Mouse (Mus musculus): Measurements from ENCODE around the gene 5430427O19Rik.

Gene 5430427O19Rik

DNA sequence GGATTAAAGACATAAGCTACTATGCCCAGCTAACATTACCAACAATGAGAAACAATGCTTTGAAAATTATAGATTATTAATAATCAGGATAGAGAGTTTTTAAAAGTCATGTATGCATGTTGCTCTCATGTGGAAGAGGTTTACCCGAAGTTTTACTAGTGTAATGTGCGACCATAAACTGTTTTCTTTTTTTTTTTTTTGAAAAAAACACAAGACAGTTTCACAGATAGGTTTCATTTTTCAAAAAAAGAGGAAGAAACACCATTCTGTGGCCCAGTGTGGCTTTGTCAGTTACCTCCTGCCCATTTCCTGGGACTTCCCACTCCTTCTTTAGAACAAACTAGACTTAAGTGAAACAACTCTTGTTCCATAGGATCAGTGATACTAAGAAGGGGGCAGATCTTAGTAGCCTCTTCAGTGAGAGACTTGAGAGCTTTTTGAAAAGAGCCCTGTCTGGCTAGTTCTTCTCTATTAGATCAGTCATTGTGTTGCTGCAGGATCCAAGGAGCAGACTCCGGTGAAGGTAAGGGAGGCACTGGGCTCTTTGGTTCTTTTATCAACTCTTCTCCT, at the start of gene 5430427O19Rik:
Gene 5430427O19Rik (plus strand): TSS at position 441 of the 570 bp plus-strand sequence.
- no peak for DNase-seq (ENCODE audit: low spot score in 2 of 2)

DNA sequence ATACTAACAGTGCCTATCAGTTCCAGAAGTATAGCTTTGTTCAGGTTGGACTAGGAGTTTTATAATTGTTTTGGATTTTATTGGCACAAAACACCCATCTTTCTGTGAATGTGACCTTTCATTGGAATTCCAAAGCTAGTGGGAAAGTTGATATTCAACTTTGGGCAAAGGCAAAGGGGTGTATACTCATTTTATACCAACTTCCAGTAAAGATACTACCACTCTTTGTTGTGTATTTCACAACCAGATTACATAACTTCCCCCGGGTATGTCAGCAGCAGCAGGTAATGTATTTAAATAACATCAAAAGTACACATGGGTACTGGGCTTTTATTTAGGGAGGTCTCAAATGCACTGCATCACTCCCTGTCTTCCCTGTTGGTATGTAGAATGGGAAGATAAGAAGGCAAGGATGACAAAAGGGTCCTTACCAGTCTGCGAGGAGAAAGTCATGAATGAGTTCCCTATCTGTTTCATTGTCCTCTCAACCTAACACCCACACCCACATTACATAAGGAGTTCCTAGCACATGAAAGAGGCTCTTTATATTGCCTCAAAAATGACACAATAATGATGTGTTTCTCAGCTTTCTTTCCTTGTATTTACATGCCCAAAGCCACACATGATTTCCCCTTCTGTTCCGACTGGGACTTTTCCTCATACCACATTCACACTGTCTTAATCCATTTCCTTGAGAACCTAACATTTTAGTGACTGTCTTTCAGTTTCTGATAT, 42.3 kb upstream of the 5430427O19Rik start:
- no peak for DNase-seq (ENCODE audit: low spot score in 2 of 2)

DNA sequence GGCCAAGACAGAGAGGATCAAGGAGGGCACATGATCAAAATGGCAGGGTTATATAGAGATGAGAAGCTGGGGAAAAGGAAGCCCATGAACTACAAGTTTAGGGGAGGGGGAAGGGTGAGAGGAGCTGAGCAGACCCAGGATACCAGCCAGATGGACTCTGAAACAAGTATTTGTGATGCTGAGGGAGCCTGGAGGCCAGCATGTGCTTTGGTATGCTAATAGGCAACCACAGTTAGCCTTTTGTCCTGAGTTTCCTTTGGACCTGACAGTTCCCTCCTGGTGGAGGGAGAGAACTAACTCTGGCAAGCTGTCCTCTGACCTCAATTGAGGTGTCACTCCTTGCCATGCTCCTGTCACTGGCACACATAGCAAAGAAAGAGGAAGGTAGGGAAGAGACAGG, 41.2 kb upstream of the 5430427O19Rik start:
- no peak for DNase-seq (ENCODE audit: low spot score in 2 of 2)

DNA sequence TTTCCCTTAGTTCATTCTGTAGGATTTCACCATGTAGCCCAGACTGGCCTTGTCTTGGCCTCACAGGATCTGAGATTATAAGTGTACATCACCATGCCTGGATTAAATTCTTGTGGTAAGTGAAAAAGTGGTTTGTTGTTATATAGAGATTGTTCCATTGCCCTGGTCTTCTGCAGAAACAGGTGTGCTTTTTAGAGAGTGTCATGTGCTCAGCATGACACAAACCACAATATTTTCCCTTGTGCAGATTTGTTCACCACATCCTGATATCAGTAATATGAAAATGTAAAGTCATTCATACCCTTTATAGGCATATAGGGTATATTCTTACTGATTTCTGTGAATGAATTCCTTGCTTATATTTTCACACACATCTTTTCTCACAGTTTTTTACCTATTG, 31.0 kb upstream of the 5430427O19Rik start:
- DNase-seq (ENCODE audit: low spot score in 2 of 2), result no peak

DNA sequence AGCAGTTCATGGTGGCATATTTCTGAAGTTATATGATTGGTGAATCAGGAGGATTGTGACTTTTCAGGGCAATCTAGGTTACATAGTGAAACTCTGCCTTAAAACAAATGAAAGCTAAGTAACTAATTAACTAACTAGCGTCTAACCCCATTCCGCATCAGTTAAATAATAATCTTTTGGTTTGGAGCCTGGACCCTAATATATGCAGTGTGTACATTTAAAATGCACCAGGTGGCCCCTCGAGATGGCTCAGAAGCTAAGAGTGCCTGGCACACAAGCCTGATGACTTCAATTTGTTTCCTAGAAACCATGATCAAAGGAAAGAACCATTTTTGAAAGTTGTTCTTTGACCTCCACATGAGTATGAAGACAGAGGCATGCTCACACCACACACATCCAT, 14.2 kb upstream of the 5430427O19Rik start:
- DNase-seq (ENCODE audit: low spot score in 2 of 2), result no peak

DNA sequence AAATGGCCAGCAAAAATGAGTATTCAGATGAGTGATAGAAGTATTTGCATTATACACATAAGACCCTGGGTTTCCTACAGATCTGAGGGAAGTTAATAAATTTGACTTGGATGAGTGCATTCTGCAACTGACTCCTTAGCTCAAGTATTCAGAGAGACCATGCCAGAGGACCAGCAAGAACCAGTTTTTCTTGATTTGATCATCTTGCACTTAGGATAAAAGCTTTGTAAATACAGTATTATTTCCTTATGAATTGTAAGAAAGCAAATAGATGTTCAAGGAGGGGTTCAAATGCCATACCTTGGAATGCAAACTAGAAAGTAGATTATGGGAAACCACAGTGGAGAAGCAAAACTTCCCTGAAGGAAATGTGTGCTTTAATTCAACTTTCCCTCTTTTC, 13.0 kb upstream of the 5430427O19Rik start:
- DNase-seq (ENCODE audit: low spot score in 2 of 2), result no peak

DNA sequence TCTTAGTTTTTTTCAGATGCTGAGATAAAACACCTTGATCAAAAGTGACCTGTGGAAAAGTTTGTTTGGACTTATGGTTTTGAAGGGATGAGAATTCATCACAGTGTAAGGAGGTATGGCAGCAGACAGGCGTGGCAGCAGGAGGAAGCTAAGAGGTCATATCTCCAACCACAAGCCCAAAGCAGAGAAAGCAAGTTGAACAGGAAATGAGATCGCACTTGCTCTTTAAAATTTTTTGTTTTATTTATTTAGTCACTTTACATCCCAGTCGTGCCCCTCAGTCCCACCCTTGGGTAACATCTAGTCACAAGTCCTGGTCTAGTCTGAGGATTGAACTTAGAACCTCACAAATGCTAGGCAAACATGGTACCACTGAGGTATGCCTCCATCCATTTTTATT, 2.1 kb upstream of the 5430427O19Rik start:
- DNase-seq (ENCODE audit: low spot score in 2 of 2), result no peak

DNA sequence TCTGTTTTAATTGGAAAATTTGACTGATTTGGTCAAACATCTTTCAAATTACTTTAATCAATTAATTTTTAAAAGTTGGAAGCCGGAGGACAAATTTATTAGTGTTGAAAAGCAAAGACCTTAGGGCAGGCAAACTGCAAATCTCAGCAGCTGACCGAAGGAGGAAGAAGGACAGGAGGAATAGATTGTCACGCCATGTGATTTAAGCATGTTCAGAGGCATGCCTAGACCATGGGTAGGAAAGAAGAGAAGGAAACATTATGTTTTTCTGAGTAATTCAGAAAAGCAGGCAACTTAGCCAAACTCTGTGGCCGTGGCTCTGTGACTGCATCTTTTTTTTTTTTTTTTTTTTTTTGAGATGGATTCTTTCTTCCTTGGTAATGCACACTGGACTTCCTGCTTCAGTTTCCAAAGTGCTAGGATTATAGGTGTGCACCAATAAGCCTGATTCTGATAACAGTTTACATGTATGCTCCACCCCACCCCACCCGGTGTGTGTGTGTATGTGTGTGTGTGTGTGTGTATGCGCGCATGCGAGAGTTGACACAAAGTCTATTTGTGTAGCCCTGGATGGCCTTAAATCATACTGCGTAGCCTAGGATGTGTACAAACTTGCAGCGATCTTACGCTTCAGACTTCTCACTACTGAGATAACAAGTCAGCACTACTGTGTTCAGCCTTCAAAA, 1.4 kb downstream of the 5430427O19Rik start:
- DNase-seq (ENCODE audit: low spot score in 2 of 2), result no peak

DNA sequence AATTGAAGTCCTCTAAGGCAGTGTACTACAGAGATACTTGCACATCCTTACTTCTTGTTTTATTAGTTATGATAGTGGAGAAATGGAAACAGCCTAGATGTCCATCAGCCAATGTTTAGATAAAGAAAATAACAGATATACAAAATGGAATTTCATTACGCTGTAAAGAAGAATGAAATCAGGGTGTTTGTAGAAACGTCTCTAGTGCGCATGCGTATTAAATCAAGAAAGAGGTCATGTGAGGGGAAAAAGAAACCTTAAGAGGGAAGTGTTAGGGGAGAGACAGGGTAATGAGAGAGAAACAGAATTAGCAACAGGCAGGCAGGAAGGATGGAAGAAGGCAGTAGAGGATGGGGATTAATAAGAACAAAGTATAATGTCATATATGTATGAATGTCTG, 4.2 kb downstream of the 5430427O19Rik start:
- DNase-seq (ENCODE audit: low spot score in 2 of 2), result no peak

DNA sequence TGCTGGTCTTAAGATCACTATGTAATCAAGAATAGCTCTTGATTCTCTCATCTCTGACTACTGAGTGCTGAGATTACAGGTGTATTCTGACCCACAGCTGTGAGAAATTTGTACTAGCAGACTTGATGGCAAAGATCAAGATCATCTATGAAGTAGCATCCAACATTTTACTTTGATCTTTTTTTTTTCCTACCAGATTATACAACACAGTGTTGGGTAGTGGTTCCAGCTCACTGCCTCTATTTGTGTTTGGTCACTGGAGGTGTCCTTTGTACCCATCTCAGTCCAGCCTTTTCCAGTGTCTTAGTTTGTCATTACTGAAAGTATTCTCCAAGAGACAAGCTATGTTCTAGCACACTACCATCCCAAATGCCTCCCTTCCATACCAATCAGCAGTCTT, 5.8 kb downstream of the 5430427O19Rik start:
- DNase-seq (ENCODE audit: low spot score in 2 of 2), result no peak

DNA sequence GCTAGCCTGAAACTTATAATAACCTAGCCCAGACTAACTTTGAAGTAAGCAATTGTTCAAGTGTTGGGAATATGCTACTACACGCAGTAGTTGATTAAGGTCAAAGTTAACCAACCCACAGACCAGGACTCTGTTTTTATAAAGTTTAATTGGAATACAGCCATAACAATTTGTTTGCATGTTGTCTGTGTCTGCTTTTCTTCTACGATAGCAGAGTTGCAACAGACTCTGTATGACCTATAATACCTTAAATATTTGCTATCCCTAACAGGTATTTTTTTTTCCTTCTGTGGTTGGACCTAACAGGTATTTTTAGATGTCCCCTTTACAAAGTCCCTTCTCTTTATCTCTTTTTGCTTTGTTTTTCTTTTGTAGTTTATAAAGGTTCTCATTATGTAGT, 7.6 kb downstream of the 5430427O19Rik start:
- DNase-seq (ENCODE audit: low spot score in 2 of 2), result no peak

DNA sequence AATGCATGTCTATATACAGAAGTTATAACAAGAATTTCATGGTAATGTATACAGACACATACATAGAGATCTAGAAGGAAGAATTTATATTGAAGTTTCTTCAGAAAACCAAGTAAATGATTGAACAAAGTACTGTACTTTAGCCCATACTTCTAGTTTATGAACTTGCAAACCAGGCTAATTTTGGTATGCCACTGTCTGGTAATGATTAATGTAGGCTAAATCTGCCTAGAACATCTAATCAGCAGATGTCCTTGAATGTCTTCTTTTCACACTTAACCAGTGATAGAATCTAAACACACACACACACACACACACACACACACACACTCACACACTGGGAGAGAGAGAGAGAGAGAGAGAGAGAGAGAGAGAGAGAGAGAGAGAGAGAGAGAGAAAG, 8.1 kb downstream of the 5430427O19Rik start:
- no peak for DNase-seq (ENCODE audit: low spot score in 2 of 2)

DNA sequence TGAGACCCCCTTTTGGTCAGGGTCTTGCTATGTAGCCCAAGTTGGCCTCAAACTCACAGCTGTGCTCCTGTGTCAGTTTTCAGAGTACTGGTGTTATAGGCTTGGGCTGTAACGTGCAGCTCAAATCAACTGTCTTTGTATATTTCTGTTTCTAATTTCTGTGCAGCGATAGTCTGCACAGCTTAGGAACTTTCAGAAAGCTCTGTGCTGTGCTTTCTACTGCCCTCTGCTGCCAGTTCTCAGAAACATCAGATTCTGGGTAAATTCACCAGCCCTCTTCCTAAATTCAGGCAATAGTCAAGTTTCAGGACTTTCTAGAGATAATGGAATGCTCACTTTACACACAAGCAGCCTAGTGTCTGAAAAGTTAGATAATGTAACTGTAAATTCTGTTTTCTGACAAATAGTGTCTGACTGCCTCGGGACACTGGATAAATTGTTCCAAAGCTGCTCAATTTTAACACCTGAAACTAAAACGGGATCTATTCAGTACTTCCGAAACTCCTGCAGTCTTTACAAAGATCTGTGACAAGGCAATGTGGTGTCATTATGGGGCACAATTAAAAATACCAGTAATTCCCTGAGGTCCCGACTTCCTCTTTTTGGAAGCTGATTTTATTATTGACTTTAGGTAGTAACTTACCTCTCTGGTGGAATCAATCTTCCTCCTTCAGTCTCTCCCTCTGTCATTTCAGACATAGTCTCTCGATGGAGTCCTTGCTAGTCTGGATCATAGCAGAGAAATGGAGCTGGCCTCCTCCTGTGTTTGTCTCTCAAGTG, 9.2 kb downstream of the 5430427O19Rik start:
- DNase-seq (ENCODE audit: low spot score in 2 of 2), result peak in 1 of 2 experiments; percentile 5

DNA sequence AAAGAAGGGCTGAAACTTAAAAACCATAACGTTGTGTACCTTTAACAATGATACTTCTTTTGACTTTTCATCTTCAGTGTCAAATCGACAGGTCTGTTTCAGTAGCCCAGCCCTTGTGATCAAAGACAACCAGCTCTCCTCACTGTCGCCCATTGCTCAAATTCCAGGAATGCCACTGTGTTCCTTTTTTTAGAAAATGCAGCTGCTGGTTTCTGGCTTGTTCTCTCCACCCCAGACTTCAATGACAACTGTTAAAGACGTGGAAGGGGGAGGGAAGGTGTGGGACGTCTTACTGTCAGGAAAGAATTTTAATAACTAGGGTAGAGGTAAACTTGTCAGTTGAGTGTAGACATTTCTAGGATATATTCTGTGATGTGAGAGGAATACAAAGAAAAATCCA, 16.5 kb downstream of the 5430427O19Rik start:
- no peak for DNase-seq (ENCODE audit: low spot score in 2 of 2)

DNA sequence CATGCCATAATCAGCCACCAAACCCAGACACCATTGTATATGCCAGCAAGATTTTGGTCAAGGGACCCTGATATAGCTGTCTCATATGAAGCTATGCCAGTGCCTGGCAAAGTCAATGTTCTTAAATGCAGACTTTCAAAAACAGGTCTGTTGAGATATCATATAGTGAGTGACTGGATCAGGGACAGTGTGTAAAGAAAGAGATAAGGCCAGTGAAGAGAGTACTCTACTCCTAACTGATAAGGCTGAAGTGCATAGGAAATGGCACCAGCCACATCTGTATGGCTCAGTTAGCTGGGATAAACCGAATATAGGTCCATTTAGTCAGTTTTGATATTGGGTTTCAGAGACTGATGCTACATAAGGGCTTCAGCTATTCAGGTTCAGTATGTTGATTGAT, 31.0 kb downstream of the 5430427O19Rik start:
- DNase-seq (ENCODE audit: low spot score in 2 of 2), result no peak

DNA sequence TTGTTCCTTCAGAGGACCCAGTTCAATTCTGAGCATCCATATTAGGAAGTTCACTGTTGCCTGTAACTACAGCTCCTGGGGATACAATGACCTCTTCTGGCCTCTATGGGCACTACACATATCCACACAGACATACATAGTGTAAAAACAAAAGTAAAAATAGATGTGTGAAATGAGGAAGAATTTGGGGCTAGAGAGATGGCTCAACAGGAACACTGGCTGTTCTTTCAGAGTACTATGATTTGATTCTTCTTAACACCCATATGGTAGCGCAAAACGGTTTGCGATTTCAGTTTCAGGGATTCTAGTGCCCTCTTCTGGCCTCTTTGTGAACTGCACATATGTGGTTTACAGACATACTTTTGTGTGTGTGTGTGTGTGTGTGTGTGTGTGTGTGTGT, 48.9 kb downstream of the 5430427O19Rik start:
- peak in 1 of 2 experiments; percentile 2 for DNase-seq (ENCODE audit: low spot score in 2 of 2)

DNA sequence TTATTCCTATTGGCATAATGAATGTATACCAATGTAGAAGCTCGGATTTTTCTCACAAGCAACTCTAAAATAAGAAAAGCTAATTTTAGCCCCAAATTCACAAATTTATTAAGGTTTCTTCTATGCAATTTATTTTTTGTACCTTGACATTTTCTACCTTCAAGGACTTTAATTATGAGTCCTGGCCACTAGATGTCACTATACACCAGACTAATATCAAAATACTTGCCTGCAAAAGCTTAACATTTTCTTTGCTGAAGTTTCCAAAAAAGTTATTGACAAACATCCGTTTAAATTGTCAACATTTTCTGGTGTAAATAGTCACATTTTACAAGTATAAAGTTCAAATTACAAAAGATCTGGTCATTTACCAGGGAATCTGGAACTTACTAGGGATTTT, 62.8 kb downstream of the 5430427O19Rik start:
- DNase-seq (ENCODE audit: low spot score in 2 of 2), result no peak

All from frontal cortex, postnatal 25 days (tissue).